Mouse (Mus musculus) CD4-positive naive resting alpha-beta T cell, adult 76 days (primary cell): Measurements from ENCODE around the gene Klf1. TPM values are rescaled to one million over a fixed set of nuclear protein-coding genes. Genes with fewer than 3 reads are reported as not detected.

Experiments used
- total RNA-seq: library from RNA; stranded (reverse); gene quantifications from one replicate; pipeline ENCODE4 v1.2.4, GENCODE M21; 2023

Gene Klf1
- total RNA-seq: 0.62 TPM

DNA sequence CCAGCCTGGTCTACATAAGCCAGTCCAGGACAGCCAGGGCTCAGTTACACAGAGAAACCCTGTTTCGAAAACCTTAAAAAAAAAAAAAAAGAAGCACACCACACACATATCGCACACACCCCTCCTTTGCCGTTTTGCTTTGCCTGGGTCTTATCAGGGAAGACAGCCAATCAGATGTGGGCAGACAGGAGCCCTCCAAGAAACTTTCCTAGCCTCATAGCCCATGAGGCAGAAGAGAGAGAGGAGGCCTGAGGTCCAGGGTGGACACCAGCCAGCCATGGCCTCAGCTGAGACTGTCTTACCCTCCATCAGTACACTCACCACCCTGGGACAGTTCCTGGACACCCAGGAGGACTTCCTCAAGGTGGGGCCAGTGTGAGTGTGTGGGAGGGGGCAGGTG, at the start of gene Klf1:
Gene Klf1 (plus strand): TSS at position 177 of the 400 bp plus-strand sequence.

DNA sequence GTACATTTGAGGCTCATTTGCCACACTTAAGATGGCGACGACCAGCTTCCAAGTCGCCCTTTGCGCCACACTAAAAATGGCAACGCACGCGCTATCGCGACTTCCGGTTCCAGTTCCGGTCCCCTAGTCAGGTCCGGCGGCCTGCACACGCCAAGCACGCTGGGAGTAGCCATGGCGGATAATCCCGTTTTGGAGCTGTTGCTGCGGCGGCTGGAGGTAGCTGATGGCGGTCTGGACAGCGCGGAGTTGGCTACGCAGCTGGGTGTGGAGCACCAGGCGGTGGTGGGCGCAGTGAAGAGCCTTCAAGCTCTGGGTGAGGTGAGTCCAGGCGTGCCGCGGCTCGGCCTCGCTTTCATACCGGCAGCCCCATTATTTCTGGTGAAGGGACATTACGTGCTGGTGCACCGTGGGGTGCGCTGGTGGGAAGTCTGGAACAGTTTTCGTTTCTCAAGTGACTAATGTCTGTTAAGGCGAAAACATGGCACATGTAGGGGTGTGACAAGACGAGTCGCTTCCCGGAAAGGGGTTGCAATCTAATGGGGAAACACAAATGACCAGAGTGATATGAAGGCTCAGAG, 44.8 kb upstream of the Klf1 start, which contains the start of gene Farsa:
Gene Farsa (plus strand): TSS at position 126 of the 578 bp plus-strand sequence.

DNA sequence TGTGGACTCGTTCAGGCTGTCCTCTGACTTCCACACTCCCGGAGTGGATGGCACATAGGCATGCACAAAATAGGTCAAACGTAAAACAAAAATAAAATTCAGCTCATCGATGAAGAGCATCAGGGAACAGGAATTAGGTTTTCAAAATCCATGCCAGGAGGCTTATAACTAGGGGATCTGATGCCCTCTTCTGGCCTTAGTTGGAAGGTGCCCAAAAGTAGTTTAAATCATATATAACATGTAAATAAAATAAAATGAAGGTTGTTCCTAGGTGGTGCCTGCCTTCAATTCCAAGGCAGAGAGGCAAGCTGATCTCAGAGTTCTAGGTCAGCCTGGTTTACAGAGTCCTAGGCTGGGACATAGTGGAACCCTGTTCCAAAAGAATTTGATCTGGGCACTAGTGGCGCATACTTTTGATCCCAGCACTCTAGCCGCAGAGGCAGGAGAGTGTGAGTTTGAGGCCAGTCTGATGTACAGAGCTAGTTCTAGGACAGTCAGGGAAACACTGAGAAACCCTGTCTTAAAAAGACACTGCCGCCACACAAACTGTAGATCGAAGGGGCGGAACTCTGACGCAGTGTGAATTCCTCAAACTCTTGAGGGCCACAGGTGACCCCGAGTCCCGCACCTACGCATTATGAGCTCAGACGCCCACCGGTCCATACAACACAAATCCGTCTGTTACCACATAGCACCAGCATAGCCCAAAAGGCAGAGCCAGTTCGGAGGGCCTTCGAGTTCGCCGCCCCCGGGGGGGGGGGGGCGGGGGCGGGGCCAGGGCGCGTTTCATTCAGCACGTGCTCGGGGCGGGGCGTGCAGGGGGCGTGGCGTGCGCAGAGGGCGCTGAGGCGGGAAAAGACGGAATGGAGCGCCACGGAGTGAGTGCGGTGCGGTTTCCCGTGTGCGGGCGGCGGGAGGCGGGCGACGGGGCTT, 30.1 kb upstream of the Klf1 start, which contains the start of gene Syce2:
Gene Syce2 (plus strand): TSS at position 736 of the 933 bp plus-strand sequence.

DNA sequence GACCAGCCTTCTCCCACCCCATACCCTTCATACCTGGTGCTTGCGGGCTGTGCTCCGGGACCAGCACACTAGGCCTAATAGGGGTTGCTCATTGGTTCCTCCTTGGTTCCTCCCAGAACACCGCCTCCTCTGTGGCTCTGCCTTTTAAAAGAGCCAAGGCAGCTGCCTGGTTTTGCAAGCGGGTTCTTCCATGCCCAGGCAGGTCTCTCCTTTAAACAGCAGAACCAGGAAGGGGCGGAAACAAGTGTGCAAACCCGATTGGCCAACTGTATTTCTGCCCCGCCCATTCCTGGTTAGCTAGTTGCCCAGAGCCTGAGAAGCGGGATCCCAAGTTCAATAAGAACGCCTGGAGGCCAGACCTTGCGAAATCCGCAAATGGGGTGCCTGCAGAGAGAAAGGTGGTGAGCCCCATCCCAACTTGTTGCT, 8.0 kb upstream of the Klf1 start, which contains the start of gene Gcdh:
Gene Gcdh (minus strand): TSS at position 213 of the 426 bp plus-strand sequence.

DNA sequence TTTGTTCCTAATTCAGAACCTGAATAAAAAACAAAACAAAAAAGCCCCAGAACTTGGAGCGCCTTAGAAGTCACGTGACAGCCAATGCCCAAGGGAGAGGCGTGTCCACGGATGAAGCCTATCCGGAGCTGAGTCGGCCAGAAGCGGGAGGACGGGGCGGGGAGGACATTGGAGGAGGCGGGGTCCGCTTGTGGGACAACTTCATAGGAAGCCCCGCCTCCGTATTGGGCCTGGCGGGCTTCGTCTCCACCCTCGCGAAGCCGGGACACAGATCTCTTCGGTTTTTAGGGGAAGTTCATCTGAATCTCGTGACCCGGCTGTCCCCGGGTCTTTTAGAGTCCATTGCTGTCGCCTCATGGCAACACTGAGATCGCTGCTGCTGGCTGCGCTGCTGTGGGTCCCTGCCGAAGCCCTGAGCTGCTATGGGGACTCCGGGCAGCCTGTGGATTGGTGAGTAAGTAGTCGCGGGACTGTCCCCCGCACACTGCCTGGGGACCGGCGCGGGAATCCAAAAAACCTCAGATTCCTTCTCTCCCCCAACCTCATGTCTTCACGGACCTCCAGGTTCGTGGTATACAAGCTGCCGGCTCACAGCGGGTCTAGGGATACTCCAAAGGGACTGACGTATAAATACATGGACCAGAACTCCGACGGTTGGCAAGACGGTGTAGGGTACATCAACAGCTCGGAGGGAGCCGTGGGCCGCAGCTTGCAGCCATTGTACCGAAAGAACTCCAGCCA, 6.9 kb downstream of the Klf1 start, which contains the start of gene Dnase2a:
Gene Dnase2a (plus strand): TSS at position 140 of the 741 bp plus-strand sequence.

DNA sequence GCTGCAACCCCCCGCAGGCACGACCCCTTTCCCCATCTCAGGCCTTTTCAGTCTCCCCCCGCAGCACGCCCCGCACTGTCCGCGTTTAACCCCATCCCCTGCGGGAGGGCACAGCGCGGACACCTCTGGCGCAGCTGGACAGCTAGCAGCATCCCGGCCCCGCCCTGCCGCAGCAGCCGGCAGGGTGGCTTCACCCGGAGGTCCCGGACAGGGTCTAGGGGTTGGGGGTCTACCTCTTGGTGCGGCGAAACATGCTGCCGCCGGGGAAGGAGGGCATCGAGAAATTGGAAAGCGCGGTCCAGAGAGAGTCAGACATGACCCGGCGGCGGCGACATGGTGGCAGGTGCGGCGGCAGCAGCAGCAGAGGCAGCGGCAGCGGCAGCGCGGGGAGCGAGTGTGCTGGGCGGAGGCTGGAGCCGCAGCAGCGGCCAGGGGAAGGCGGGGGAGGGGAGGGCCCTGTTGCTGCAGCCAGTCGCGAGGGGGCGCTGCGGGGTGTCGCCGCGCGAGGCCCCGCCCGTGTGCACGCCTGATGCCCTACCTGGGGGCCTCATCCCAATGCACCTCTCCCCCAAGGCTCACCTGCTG, 35.3 kb downstream of the Klf1 start, which contains the start of gene Mast1:
Gene Mast1 (minus strand): TSS at position 398 of the 585 bp plus-strand sequence.

DNA sequence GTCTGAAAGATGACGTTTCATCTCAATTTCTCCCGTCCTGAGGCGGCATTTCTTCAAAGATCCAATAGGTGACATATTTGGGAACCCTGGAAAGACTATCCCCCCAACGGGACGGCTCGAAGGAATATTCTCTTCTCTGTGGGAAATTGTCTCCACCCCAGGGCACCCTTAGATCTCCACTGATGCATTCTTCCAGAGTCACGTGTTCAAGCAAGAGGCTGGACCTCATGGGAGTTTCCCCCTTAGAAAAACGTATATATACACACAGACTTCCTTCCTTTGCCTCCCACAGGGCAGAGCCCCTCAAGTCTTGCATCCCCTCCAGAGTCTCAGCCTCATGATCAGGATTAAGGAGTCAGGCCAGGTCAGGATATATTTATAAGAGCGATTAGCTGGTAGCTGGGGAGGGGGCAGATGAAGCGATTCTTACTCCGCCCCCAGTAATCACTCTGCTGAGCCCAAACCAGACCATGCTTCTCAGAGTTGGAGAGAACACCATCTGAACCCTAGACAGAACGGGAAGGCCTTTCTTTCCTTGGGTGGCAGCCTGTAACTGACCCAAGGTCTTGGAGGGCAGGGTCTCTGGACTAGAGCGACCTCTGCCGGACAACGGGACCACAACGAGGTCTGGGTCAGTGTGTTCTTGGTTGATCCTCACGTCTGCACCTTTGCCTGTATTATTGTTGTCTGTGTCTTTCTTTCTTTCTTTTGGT, 45.0 kb downstream of the Klf1 start, which contains the start of gene Rtbdn:
Gene Rtbdn (plus strand): TSS at position 464 of the 713 bp plus-strand sequence.

Other genes starting within 250 kb of the Klf1 start
- 197 TPM for gene Ier2, start 239.1 kb upstream of the Klf1 start, total RNA-seq
- gene Trmt1, start 215.6 kb upstream of the Klf1 start, total RNA-seq: 184 TPM
- 41.1 TPM for gene Nacc1, start 214.1 kb upstream of the Klf1 start, total RNA-seq
- 9.1 TPM for gene Lyl1, start 200.5 kb upstream of the Klf1 start, total RNA-seq
- gene G430095P16Rik, start 178.9 kb upstream of the Klf1 start, total RNA-seq: 11.7 TPM
- gene Nfix, start 101.6 kb upstream of the Klf1 start, total RNA-seq: 18.7 TPM
- gene Dand5, start 79.1 kb upstream of the Klf1 start, total RNA-seq: 4.9 TPM
- 13.2 TPM for gene Gadd45gip1, start 70.4 kb upstream of the Klf1 start, total RNA-seq
- gene Rad23a, start 61.3 kb upstream of the Klf1 start, total RNA-seq: 70.4 TPM
- gene Calr, start 55.0 kb upstream of the Klf1 start, total RNA-seq: 445 TPM
- gene Farsa, start 44.9 kb upstream of the Klf1 start, total RNA-seq: 68.4 TPM
- 4.2 TPM for gene Syce2, start 29.8 kb upstream of the Klf1 start, total RNA-seq
- gene Gcdh, start 8.0 kb upstream of the Klf1 start, total RNA-seq: 21.0 TPM
- 8.8 TPM for gene Dnase2a, start 6.6 kb downstream of the Klf1 start, total RNA-seq
- gene Mast1, start 35.4 kb downstream of the Klf1 start, total RNA-seq: 0.15 TPM
- not detected for gene Rtbdn, start 45.1 kb downstream of the Klf1 start, total RNA-seq
- gene Gm49661, start 67.5 kb downstream of the Klf1 start, total RNA-seq: not detected
- gene Prdx2, start 67.7 kb downstream of the Klf1 start, total RNA-seq: 57.7 TPM
- gene Rnaseh2a, start 67.8 kb downstream of the Klf1 start, total RNA-seq: 28.2 TPM
- gene Junb, start 76.8 kb downstream of the Klf1 start, total RNA-seq: 1,783 TPM
- 6.6 TPM for gene Hook2, start 88.7 kb downstream of the Klf1 start, total RNA-seq
- not detected for gene Best2, start 112.6 kb downstream of the Klf1 start, total RNA-seq
- 55.2 TPM for gene Asna1, start 123.4 kb downstream of the Klf1 start, total RNA-seq
- gene Trir, start 124.9 kb downstream of the Klf1 start, total RNA-seq: 167 TPM
- 68.9 TPM for gene Tnpo2, start 135.0 kb downstream of the Klf1 start, total RNA-seq
- gene Fbxw9, start 158.1 kb downstream of the Klf1 start, total RNA-seq: 6.9 TPM
- not detected for gene Gm5741, start 166.1 kb downstream of the Klf1 start, total RNA-seq
- gene Dhps, start 169.8 kb downstream of the Klf1 start, total RNA-seq: 115 TPM
- gene Wdr83os, start 178.8 kb downstream of the Klf1 start, total RNA-seq: 60.0 TPM
- 11.5 TPM for gene Wdr83, start 179.4 kb downstream of the Klf1 start, total RNA-seq
- 113 TPM for gene Man2b1, start 181.3 kb downstream of the Klf1 start, total RNA-seq
- gene Zfp791, start 221.2 kb downstream of the Klf1 start, total RNA-seq: not detected
- gene Cks1brt, start 250.0 kb downstream of the Klf1 start, total RNA-seq: not detected